Mouse (Mus musculus) kidney, adult 18-20 months (tissue): ENCODE results near the gene Sfi1.
"Not testable (repeated sequence)": the region's sequence is repeated elsewhere in the genome, so short reads cannot be mapped to it uniquely, and the experiment has no call there.

Experiments used
- DNase-seq: peaks from one replicate; pipeline ENCODE4 v3.0.0; 2021

The Sfi1 gene

DNA sequence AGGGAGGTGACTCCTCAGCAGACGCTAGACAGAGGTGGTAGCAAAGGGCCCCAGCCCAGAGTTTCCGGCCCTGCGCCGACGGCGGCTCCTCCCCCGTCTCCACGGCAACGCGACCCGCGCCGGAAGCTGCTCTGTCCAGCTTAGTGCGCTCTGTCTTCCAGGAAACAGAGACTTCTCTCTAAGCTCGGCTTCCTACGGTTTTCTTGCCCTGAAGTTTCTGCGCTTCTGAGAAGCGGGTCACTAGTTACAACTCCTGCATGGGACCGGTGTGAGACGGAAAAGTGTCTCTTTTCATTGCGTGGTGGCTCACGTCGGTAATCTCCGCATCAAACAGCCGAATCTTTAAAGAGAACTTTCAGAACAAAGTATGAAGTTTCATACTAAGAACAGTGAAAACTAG lies at the start of gene Sfi1:
Sfi1 (minus strand) TSS at position 101 of the 400 bp plus-strand sequence.
- DNase-seq, result no peak

GRCm38 (mm10) chr11:3242395-3242794 lies 49.1 kb upstream of the Sfi1 start:
- DNase-seq, result no peak

DNA sequence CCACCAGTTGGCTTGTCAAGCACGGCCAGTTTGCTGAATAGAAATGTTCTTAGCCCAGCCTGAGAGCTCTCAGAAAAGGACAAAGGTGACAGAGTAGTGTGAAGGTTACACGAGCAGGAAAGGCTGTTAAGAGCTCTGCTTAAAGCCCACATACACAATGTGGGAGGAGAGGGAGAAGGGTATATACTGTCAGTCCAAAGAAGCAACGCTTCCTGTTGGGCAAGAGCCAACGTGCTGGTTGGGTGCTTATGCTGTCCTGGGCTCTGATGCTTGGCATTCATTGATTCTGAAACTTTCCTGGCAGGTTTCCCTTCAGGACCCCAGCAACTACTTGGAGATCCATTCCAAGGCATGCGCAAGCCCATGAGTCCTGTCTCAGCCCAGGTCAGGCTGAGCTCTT lies 42.0 kb upstream of the Sfi1 start:
- DNase-seq, result no peak

GRCm38 (mm10) chr11:3233704-3234103 lies 40.4 kb upstream of the Sfi1 start:
- DNase-seq, result no peak

GRCm38 (mm10) chr11:3232248-3232647 lies 39.0 kb upstream of the Sfi1 start:
- DNase-seq, result no peak

DNA sequence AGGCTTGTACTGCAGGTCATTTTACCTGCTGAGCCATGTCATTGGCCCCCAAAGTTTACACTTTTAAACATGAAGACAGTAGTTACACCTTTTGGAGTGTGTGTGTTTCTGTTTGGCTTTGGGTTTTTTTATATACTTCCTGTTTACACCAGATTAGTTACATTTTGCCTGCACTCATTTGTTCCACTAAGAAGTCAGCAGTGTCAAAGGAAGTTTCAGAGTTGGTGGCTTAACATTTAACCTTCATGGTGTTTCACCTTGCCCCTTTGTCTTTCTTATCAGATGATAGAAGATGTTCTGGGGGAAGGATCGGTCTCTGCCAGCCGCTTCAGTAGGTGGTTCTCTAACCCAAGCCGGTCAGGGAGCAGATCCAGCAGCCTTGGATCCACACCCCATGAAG lies 33.9 kb upstream of the Sfi1 start:
- no peak for DNase-seq

DNA sequence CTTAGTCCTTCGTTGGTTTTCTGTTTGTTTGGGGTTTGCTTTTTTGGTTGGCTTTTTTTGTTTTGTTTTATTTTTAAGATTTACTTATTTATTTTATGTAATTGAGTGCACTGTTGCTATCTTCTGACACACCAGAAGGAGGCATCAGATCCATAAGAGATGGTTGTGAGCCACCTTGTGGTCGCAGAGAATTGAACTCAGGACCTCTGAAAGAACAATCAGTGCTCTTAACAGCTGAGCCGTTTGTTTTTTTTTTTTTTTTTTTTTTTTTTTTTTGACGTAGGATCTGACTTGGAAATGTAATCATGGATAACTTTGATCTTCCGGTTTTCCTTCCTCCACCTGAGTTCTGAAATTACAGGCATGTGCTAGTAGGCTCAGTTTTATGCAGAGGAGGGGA lies 29.8 kb upstream of the Sfi1 start:
- no peak for DNase-seq

- no peak for DNase-seq
Observed at GRCm38 (mm10) chr11:3212526-3212925, 19.3 kb upstream of the Sfi1 start.

GRCm38 (mm10) chr11:3206783-3207182 lies 13.5 kb upstream of the Sfi1 start:
- no peak for DNase-seq

GRCm38 (mm10) chr11:3205207-3205606 lies 11.9 kb upstream of the Sfi1 start:
- no peak for DNase-seq

DNA sequence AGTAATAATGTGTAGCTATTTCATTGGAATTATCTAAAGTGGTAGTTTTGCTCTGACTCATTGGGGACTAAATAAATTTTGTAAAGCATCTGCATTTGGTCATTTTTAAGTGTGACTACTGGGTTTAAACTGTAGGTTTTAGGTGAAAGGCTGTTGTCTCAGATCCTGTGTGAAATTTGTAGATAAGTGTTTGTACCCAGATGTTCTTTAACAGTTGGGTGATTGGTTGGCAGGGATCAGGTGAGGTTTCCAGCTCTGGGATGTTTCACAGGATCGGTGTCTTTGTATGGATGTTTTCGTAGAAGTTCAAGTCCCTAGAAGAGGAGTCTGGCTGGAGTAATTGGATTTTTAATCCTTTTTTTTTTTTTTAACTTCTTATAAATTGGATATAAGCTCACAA lies 10.5 kb upstream of the Sfi1 start:
- DNase-seq, result no peak

DNA sequence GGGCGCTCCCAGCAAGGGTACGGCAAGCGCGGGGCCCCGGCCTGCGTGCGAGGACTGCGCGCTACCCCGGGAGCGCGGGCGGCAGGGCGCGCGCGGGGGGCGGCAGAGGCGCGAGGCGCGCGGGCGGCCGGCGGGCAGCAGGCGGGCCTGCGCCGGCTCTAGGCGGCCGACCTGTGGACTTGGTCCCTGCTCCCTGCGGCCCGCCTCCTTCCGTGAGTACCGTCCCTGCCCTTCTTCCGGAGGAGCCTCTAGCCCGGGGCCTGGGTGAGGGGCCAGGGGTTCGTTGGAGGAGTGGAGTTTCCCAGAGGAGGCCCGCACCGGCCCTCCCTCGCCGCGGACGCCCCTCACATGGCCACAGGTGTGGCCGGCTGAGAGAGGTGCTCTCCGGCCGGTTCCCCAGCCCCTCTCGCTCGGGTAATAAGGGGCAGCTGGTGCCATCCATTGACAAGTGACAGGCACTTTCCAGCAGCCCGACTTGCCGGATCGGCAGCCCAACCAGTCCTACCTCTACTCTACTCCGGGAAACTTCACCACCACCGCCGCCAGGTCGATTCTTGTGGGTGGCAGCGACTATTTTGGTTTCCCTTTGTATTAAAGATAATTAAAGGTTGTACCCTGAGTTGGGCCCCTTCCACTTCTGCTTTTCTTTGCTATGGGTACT lies 9.6 kb upstream of the Sfi1 start:
- DNase-seq, result peak; percentile 78

GRCm38 (mm10) chr11:3202231-3202701 lies 9.0 kb upstream of the Sfi1 start, which contains the start of gene Eif4enif1:
Gene Eif4enif1, plus strand, starts transcription at chr11:3202392.
- DNase-seq, result peak; percentile 97

- no peak for DNase-seq
Observed at GRCm38 (mm10) chr11:3201326-3202230, 8.3 kb upstream of the Sfi1 start.

- DNase-seq, result not testable (repeated sequence)
Observed at GRCm38 (mm10) chr11:3200636-3201035, 7.4 kb upstream of the Sfi1 start.

- DNase-seq, result not testable (repeated sequence)
Observed at GRCm38 (mm10) chr11:3182707-3183106, 10.6 kb downstream of the Sfi1 start.

- DNase-seq, result not testable (repeated sequence)
Observed at GRCm38 (mm10) chr11:3181971-3182370, 11.3 kb downstream of the Sfi1 start.

DNA sequence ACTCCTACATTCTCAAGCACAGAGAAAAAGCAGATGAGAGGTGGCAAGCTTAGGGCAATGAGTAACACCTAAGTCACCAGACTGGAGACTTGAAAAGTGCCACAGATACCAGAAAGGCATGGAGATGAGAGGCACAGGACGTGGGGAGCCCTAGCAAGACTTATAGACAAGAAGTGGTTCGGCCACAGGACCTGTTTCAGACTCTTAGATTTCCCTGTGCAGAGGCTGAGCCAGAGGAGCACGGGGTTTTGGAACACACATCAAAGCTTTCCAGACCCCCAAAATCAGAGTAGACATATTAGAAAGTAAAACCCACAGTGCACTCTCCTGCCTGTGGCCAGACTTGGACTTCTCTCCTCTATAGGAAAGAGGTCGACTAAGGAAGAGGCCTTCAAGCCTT lies 12.0 kb downstream of the Sfi1 start:
- peak; percentile 75 for DNase-seq

DNA sequence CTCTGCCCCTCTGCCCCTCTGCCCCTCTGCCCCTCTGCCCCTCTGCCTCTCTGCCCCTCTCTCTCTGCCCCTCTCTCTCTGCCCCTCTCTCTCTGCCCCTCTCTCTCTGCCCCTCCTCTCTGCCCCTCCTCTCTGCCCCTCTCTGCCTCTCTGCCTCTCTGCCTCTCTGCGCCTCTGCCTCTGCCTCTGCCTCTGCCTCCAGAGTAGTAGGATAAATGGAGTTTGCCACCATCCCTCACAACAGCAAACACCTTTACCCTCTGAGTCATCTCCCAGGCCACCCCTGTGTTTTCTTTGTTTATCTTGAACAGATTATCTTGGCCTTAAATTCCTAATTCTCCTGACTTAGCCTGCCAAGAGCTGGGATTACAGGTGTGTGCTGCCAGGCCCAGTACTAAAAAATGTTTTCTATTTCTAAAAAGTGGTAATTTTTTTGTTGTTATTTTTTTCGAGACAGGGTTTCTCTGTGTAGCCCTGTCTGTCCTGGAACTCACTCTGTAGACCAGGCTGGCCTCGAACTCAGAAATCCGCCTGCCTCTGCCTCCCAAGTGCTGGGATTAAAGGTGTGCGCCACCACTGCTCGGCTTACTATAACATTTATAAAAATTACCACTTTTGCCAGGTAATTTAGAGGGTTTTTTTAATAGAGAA lies 12.6 kb downstream of the Sfi1 start:
- DNase-seq, result peak; percentile 16

DNA sequence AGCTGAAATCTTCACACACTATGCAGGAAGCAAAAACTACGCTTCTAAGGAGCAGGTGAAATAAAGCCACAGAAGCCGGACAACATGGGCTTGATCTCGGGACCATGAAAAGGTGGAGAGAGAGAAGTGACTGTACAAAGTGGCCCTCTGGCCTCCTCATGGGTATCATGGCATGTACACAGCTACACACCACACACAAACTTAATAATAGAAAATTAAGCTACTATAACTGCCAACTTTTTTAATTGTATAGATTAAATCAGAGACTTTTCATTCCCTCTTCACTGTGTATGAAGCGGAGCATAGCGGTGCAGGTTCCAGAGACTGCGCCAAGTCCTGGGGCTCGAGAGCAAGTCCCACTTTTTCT lies 13.6 kb downstream of the Sfi1 start:
- peak; percentile 46 for DNase-seq

- not testable (repeated sequence) for DNase-seq
Observed at GRCm38 (mm10) chr11:3178968-3179725, 14.1 kb downstream of the Sfi1 start.

- DNase-seq, result peak; percentile 72
Observed at GRCm38 (mm10) chr11:3173425-3174318, 19.6 kb downstream of the Sfi1 start.
